Mouse (Mus musculus) spleen, adult 2 months (tissue): Measurements from ENCODE around the gene Esd. TPM values are rescaled to one million over a fixed set of nuclear protein-coding genes. Genes with fewer than 3 reads are reported as not detected.

Experiments
- DNase-seq, 2 experiments: peaks; one replicate each; pipeline versions ENCODE4 v3.0.0 to v3.0.0-alpha.2; 2012 to 2021; ENCODE audit warnings: low spot score in 2 of 2, low read depth in 1 of 2
- H3K27ac ChIP-seq: fragments of 200-500 bp; 2 replicates; pipeline ENCODE4 v1.5.1; 2012; ENCODE audit warnings: low read length, inconsistent platforms; ENCODE audit not compliant: insufficient read depth
- H3K27me3 ChIP-seq: fragments of 200-500 bp; 2 replicates; pipeline ENCODE4 v1.6.1; 2012; ENCODE audit warnings: mild to moderate bottlenecking, moderate library complexity, low read length, inconsistent platforms; ENCODE audit not compliant: control insufficient read depth, insufficient read depth
- H3K36me3 ChIP-seq: fragments of 200-500 bp; 2 replicates; pipeline ENCODE4 v1.6.1; 2012; ENCODE audit warnings: mild to moderate bottlenecking, low read length, inconsistent platforms; ENCODE audit not compliant: control insufficient read depth, insufficient read depth
- H3K4me1 ChIP-seq: fragments of 200-500 bp; 2 replicates; pipeline ENCODE4 v1.6.1; 2011; ENCODE audit warnings: inconsistent platforms; ENCODE audit not compliant: control insufficient read depth, insufficient read depth, insufficient read length
- H3K4me3 ChIP-seq: fragments of 200-500 bp; 2 replicates; pipeline ENCODE4 v1.5.1; 2011; ENCODE audit warnings: mild to moderate bottlenecking, inconsistent platforms; ENCODE audit not compliant: insufficient read depth, insufficient read length; ENCODE audit errors: extremely low read depth
- CTCF ChIP-seq: fragments of 200-500 bp; IDR thresholded peaks from 2 replicates; pipeline ENCODE4 v1.5.1; 2011; ENCODE audit warnings: mild to moderate bottlenecking, inconsistent platforms; ENCODE audit not compliant: insufficient read depth, insufficient read length, insufficient replicate concordance; ENCODE audit errors: extremely low read depth
- POLR2A ChIP-seq: fragments of 200-500 bp; IDR thresholded peaks from 2 replicates; pipeline ENCODE4 v1.6.1; 2011; ENCODE audit warnings: low read depth, low read length, inconsistent platforms
- WGBS: fragments of 180-500 bp; shearing (Covaris S2); methylation state at CpG from one replicate; pipeline ENCODE4 v1.1.7; 2018; 5-methylcytosine and 5-hydroxymethylcytosine counted together
- polyA plus RNA-seq: library from polyadenylated mRNA; depleted of rRNA; stranded (reverse); fragments of >200 nt; gene quantifications from 2 replicates; pipeline ENCODE4 v1.2.3, GENCODE M21; 2012

The Esd gene
- polyA plus RNA-seq, 1 experiment = 18.7 TPM

DNA sequence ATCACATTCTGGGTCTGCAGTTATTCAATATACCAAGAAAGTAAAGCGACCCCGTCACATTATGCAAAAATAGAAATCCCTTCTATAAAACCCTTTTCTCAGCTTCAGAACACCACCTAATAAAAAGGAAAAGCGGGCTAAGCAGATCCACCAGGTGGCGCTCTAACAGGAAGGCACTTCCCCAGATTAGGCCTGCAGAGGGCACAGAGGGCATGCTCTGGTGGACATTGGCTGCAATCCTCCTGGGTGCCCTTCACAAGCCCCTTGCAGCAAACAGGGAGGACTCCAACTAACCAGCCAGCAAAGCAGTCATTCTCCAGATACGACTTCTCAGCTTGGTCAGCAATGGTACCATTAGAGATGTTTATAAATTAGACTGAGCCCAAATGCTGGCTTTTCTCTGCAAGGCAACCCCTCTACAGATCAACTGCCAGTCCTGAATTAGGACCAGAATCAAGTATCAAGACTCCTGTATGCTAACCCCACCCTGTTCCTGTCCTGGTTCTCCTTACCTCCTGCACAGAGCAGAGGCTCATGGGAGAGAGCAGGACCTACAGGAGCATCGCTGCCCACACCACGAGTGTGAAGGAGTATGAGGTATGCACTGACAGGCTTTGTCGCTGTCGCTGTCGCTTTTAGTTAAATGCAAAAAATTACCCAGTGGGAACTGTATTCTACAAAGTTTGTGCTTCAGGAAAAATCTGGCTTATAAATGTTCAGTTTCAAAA lies 32.3 kb downstream of the Esd start:
- H3K27ac ChIP-seq = no peak overlapping the region
- WGBS = 60% methylated on average over 10 of the region's 10 CpGs
- DNase-seq = peak; percentile 53 to 74
- H3K36me3 ChIP-seq = peaks cover 6% of the 10 kb centered on the region
- H3K27me3 ChIP-seq = no peaks in the 10 kb centered on the region
- TF ChIP-seq POLR2A (no peak), CTCF (peak; percentile 90; the same call in 1 of the 2 replicates)
- H3K4me3 ChIP-seq = no peak overlapping the region
- H3K4me1 ChIP-seq = no peaks in the 10 kb centered on the region

DNA sequence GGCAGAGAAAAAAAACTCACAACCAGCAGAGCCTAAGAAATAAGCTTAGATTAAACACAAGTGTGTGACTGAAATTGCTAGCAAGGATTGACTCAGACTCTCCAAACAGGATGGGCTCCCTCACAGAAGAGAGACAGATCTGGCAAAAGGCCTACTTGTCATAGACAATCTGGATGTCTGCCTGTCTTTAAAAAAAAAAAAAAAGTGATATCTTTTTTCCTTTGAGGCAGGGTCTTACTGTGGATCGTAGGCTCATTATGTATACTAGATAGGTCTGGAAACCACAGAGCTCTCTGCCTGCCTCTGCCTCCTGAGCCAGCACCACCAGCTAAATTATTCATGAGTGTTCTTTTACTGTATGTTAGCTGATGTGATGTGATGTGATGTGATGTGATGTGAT lies 35.8 kb downstream of the Esd start:
- Histone ChIP-seq H3K4me3 (no peak overlapping the region), H3K4me1 (no peaks in the 10 kb centered on the region), H3K27me3 (no peaks in the 10 kb centered on the region), H3K27ac (no peak overlapping the region), H3K36me3 (peaks cover 18% of the 10 kb centered on the region)
- WGBS = 79% methylated on average over 1 of the region's 1 CpGs
- TF ChIP-seq CTCF (no peak), POLR2A (no peak)
- no peak for DNase-seq

DNA sequence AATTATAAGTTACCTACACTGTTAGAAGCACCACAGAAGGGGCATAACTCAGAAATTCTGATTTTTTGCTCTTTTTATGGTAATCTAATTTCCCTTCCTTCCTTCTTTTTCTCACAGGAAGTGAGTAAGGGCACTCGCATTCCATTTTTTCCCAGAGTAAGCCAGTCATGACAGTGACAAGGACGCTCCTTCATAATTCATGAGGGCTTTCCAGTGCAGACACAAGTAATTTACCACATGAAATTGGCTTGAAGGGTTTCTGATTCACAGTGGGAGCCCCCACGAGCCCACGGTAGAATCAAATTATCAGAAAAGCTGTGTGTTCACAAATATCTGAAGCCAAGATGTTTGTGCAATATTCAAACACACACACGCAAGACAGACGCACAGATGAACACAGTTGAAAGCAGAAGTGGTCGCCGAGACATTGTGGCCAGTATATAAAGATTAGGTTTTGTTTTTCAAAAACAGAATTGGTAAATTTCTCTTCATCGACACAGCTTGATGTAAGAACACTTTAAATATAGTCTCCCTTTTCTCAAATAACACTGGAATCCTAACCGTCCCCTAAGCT lies 42.0 kb downstream of the Esd start:
- WGBS = 77% methylated on average over 10 of the region's 10 CpGs
- Histone ChIP-seq H3K4me3 (no peak overlapping the region), H3K27me3 (no peaks in the 10 kb centered on the region), H3K36me3 (peaks cover 21% of the 10 kb centered on the region), H3K4me1 (no peaks in the 10 kb centered on the region), H3K27ac (no peak overlapping the region)
- DNase-seq = no peak
- no peak for TF ChIP-seq CTCF
- no peak for TF ChIP-seq POLR2A

DNA sequence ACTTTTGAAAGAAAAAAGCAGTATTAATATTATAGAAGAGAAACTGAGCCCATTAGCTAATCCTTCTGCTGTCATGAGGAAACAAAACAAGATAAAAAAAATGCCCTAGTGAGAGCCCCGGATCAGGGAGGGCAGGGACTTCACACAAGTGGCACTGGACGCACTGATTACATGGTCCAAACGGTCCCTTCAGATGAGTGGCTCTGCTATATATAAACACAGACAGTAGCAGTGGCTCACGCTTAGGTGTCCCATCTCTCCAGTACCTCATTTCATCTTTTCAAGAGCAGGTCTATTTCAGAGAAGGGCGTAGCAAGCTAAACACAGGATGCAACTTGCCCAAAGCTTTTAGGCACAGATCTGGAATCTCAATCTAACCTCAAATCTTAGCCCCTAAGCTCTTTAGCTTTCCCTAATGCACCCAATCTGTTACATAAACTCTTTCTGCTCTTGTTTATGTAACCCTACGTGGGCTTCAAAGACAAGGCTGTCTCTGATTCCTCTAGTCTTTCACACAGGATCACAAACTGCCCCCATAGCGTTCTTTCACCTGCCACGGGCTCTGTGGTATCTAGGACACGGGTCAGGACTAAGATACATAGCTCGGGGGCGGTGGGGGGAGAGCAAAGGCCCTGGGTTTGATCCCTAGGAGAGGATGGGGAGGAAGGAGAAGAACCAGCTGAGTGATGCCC lies 52.3 kb downstream of the Esd start:
- no peak for DNase-seq
- no peak overlapping the region for H3K27ac ChIP-seq
- H3K4me3 ChIP-seq = no peak overlapping the region
- TF ChIP-seq POLR2A (no peak), CTCF (no peak)
- peaks cover 28% of the 10 kb centered on the region for H3K36me3 ChIP-seq
- no peaks in the 10 kb centered on the region for H3K27me3 ChIP-seq
- no peaks in the 10 kb centered on the region for H3K4me1 ChIP-seq
- 95% methylated on average over 11 of the region's 11 CpGs for WGBS

DNA sequence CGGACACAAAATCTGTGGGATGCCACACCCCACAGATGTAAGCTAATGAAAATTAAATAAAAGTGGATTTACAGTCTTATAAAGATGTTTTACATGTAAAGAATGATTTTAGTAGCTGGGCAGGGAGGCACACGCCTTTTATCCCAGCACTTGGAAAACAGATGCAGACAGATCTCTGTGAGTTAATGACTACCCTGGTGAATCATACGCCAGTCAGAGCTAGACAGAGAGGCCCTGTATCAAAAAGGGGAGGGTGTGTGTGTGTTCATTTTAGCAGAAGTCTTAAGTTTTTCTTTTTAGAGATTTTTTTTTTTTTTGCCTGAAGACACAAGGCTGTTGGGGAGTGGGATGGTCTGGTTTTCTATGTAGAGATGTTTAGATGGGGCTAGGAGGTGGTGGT lies 55.6 kb downstream of the Esd start:
- no peaks in the 10 kb centered on the region for H3K27me3 ChIP-seq
- no peak for DNase-seq
- peaks cover 38% of the 10 kb centered on the region for H3K36me3 ChIP-seq
- 100% methylated on average over 3 of the region's 3 CpGs for WGBS
- TF ChIP-seq CTCF (no peak), POLR2A (no peak)
- no peaks in the 10 kb centered on the region for H3K4me1 ChIP-seq
- H3K27ac ChIP-seq = no peak overlapping the region
- no peak overlapping the region for H3K4me3 ChIP-seq

DNA sequence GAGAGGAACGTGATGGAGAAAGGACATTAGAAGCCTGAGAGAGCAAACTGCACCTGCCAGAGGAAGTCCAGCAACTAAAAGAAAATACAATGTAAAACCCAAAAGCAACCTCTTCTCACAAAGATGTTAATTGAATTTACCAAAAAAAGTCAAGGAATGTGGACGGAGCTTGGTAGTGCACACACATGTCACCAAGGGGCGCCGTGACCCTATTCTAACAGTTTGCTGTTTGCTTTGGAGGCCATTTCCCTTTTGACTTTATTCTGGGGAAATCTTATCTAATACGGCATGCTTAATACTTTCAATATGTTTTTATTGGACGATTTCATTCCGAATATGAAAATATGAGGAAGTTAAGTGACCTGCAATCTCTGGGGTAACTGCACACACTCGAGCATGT lies 56.7 kb downstream of the Esd start:
- Histone ChIP-seq H3K4me3 (no peak overlapping the region), H3K27ac (no peak overlapping the region), H3K4me1 (no peaks in the 10 kb centered on the region), H3K27me3 (no peaks in the 10 kb centered on the region), H3K36me3 (peaks cover 33% of the 10 kb centered on the region)
- no peak for DNase-seq
- TF ChIP-seq CTCF (peak; percentile 7; the same call in 1 of the 2 replicates), POLR2A (no peak)
- WGBS = 82% methylated on average over 8 of the region's 8 CpGs
